In genomic region chr9:34945301-34945700, GRCm38 (mm10) we compare ENCODE assay signal across 32 mouse cellular contexts.
DNase-seq lines count a peak whose midpoint lies in the region; ATAC-seq and TF ChIP-seq lines count a peak whose summit lies in the region.
"Had no signal": no experiment of that assay in that cellular context is flagged by ENCODE, and none has a peak within 500 bp of the region (broad histone marks: within the 10 kb centered on the region; RNA-seq: fewer than 3 reads in every experiment).

No protein-coding gene starts in this region.

- peak; percentile 16 for DNase-seq in adrenal gland, adult 2 months
- DNase-seq in adrenal gland, postnatal 10 days: no peak
- peak; percentile 46 for DNase-seq in hindbrain, postnatal 0 days (ENCODE audit: low spot score)
- DNase-seq in hindbrain, embryonic 14.5 days (ENCODE audit: low spot score): no peak
- DNase-seq in midbrain, embryonic 14.5 days: peak; percentile 28
- no peak for DNase-seq in midbrain, postnatal 0 days (ENCODE audit: low spot score)
- no peak for DNase-seq in layer of hippocampus, adult 8-10 months (ENCODE audit: low spot score in 2 of 2)
- DNase-seq: adrenal gland, postnatal 25 days; cerebellum, adult 18-20 months; cerebellum, postnatal 36 days; gastrocnemius, adult 2 months; gastrocnemius, postnatal 36 days; heart, adult 2 months; heart, postnatal 10 days; kidney, adult 11 months; kidney, postnatal 36 days; layer of hippocampus, postnatal 36 days; retina, postnatal 1 day; right cerebral cortex, postnatal 14 days; thymus, postnatal 14 days had no signal

- H3K9me3 ChIP-seq in hindbrain, postnatal 0 days (ENCODE audit: low read length): no peaks in the 10 kb centered on the region
- H3K9me3 ChIP-seq in hindbrain, embryonic 14.5 days (ENCODE audit: control insufficient read depth, low read length): no peaks in the 10 kb centered on the region
- H3K9me3 ChIP-seq in midbrain, embryonic 14.5 days (ENCODE audit: control insufficient read depth, low read length): no peaks in the 10 kb centered on the region
- H3K9me3 ChIP-seq in midbrain, postnatal 0 days (ENCODE audit: low read length): no peaks in the 10 kb centered on the region
- H3K9me3 ChIP-seq: embryonic facial prominence, embryonic 13.5 days; G1E; heart, embryonic 13.5 days; limb, embryonic 12.5 days; lung, embryonic 15.5 days; midbrain, embryonic 12.5 days; neural tube, embryonic 15.5 days had no signal

- no peak overlapping the region for H3K9ac ChIP-seq in hindbrain, postnatal 0 days (replicated peaks; ENCODE audit: low read length)
- H3K9ac ChIP-seq in hindbrain, embryonic 14.5 days: no peak overlapping the region
- H3K9ac ChIP-seq in midbrain, embryonic 14.5 days (replicated peaks; ENCODE audit: low read length): no peak overlapping the region
- no peak overlapping the region for H3K9ac ChIP-seq in midbrain, postnatal 0 days (replicated peaks; ENCODE audit: low read length, poor library complexity, severe bottlenecking)
- H3K9ac ChIP-seq: embryonic facial prominence, embryonic 13.5 days; heart, embryonic 13.5 days; limb, embryonic 12.5 days; lung, embryonic 15.5 days; midbrain, embryonic 12.5 days; neural tube, embryonic 15.5 days had no signal

- no peak overlapping the region for H3K4me2 ChIP-seq in hindbrain, postnatal 0 days (ENCODE audit: low read depth, low read length)
- H3K4me2 ChIP-seq in hindbrain, embryonic 14.5 days (replicated peaks): no peak overlapping the region
- no peak overlapping the region for H3K4me2 ChIP-seq in midbrain, embryonic 14.5 days (ENCODE audit: low read length)
- H3K4me2 ChIP-seq in midbrain, postnatal 0 days (ENCODE audit: low read depth, low read length, poor library complexity, severe bottlenecking): no peak overlapping the region
- H3K4me2 ChIP-seq: embryonic facial prominence, embryonic 13.5 days; heart, embryonic 13.5 days; limb, embryonic 12.5 days; liver, embryonic 11.5 days; lung, embryonic 15.5 days; midbrain, embryonic 12.5 days; neural tube, embryonic 15.5 days had no signal

- H3K4me3 ChIP-seq in hindbrain, postnatal 0 days (ENCODE audit: low read length): no peak overlapping the region
- no peak overlapping the region for H3K4me3 ChIP-seq in hindbrain, embryonic 14.5 days (replicated peaks; ENCODE audit: low read length)
- no peak overlapping the region for H3K4me3 ChIP-seq in midbrain, embryonic 14.5 days (replicated peaks; ENCODE audit: low read depth, low read length)
- H3K4me3 ChIP-seq in midbrain, postnatal 0 days (ENCODE audit: low read depth, low read length): no peak overlapping the region
- H3K4me3 ChIP-seq: embryonic facial prominence, embryonic 13.5 days; erythroblast, embryonic 14.5 days; gastrocnemius, adult 2 months; heart, adult 2 months; heart, embryonic 13.5 days; layer of hippocampus, adult 2 months; limb, embryonic 12.5 days; lung, embryonic 15.5 days; midbrain, embryonic 12.5 days; neural tube, embryonic 15.5 days had no signal

- H3K4me1 ChIP-seq in hindbrain, postnatal 0 days (ENCODE audit: insufficient read depth, low read length): 0 out of 2 replicates have a peak, but pooled peaks cover 12% of the 10 kb centered on the region
- peaks cover 10% of the 10 kb centered on the region; the same call in 1 of the 2 replicates for H3K4me1 ChIP-seq in hindbrain, embryonic 14.5 days (replicated peaks; ENCODE audit: control insufficient read depth, insufficient read depth, low read length)
- peaks cover 5% of the 10 kb centered on the region; the same call in 1 of the 2 replicates for H3K4me1 ChIP-seq in midbrain, embryonic 14.5 days (ENCODE audit: control insufficient read depth, insufficient read depth, low read length)
- no peaks in the 10 kb centered on the region; the same call in 1 of the 2 replicates for H3K4me1 ChIP-seq in midbrain, postnatal 0 days (ENCODE audit: insufficient read depth, low read length)
- H3K4me1 ChIP-seq: limb, embryonic 12.5 days had no signal

- no peak; the same call in 1 of the 2 replicates for ATAC-seq in hindbrain, postnatal 0 days
- ATAC-seq in hindbrain, embryonic 14.5 days (ENCODE audit: low FRiP score): no peak
- no peak for ATAC-seq in midbrain, embryonic 14.5 days (ENCODE audit: low FRiP score, low TSS enrichment)
- no peak for ATAC-seq in midbrain, postnatal 0 days (ENCODE audit: low FRiP score)
- ATAC-seq: forebrain, embryonic 16.5 days; Patski had no signal

- no peak overlapping the region for H3K27ac ChIP-seq in hindbrain, postnatal 0 days
- no peak overlapping the region for H3K27ac ChIP-seq in hindbrain, embryonic 14.5 days
- 0 out of 2 replicates have a peak overlapping the region, but pooled peaks have one; percentile 26 for H3K27ac ChIP-seq in midbrain, embryonic 14.5 days (replicated peaks; ENCODE audit: low read depth, low read length)
- no peak overlapping the region for H3K27ac ChIP-seq in midbrain, postnatal 0 days (ENCODE audit: low read depth, low read length)
- H3K27ac ChIP-seq: embryonic facial prominence, embryonic 13.5 days; gastrocnemius, adult 2 months; heart, adult 2 months; heart, embryonic 13.5 days; layer of hippocampus, adult 2 months; limb, embryonic 12.5 days; lung, embryonic 15.5 days; midbrain, embryonic 12.5 days; neural tube, embryonic 15.5 days had no signal

- 58% methylated on average over 9 of the region's 9 CpGs for WGBS in hindbrain, postnatal 0 days
- WGBS in hindbrain, embryonic 14.5 days: 73% methylated on average over 9 of the region's 9 CpGs
- 70% methylated on average over 9 of the region's 9 CpGs for WGBS in midbrain, embryonic 14.5 days
- 70% methylated on average over 9 of the region's 9 CpGs for WGBS in midbrain, postnatal 0 days

- no peaks in the 10 kb centered on the region for H3K27me3 ChIP-seq in hindbrain, postnatal 0 days (ENCODE audit: insufficient read depth, low read length)
- H3K27me3 ChIP-seq in hindbrain, embryonic 14.5 days (ENCODE audit: control insufficient read depth, insufficient read depth, low read length): no peaks in the 10 kb centered on the region
- H3K27me3 ChIP-seq in midbrain, embryonic 14.5 days (ENCODE audit: control insufficient read depth, insufficient read depth, low read length): no peaks in the 10 kb centered on the region
- no peaks in the 10 kb centered on the region for H3K27me3 ChIP-seq in midbrain, postnatal 0 days (ENCODE audit: insufficient read depth, low read length)
- H3K27me3 ChIP-seq: embryonic facial prominence, embryonic 13.5 days; limb, embryonic 12.5 days; lung, embryonic 15.5 days; midbrain, embryonic 12.5 days; neural tube, embryonic 15.5 days; Patski had no signal

- TF ChIP-seq CTCF in hindbrain, postnatal 0 days (IDR thresholded peaks at IDR 0.05; ENCODE audit: low read depth): no peak
- TF ChIP-seq CTCF in midbrain, postnatal 0 days (IDR thresholded peaks at IDR 0.05): no peak

- no peaks in the 10 kb centered on the region for H3K36me3 ChIP-seq in hindbrain, postnatal 0 days (ENCODE audit: insufficient read depth, low read length)
- no peaks in the 10 kb centered on the region; the same call in 1 of the 2 replicates for H3K36me3 ChIP-seq in hindbrain, embryonic 14.5 days (replicated peaks; ENCODE audit: control insufficient read depth, insufficient read depth)
- H3K36me3 ChIP-seq in midbrain, embryonic 14.5 days (ENCODE audit: control insufficient read depth, insufficient read depth, low read length): no peaks in the 10 kb centered on the region
- H3K36me3 ChIP-seq in midbrain, postnatal 0 days (ENCODE audit: insufficient read depth, low read length): no peaks in the 10 kb centered on the region
- H3K36me3 ChIP-seq: embryonic facial prominence, embryonic 13.5 days; G1E; heart, embryonic 13.5 days; limb, embryonic 12.5 days; lung, embryonic 15.5 days; midbrain, embryonic 12.5 days; neural tube, embryonic 15.5 days had no signal

Comparison
In these comparisons a context has a peak if more than half of its experiments do, and no peak if none do; other contexts are left out.
1. DNase-seq: peak in adrenal gland, adult 2 months (single experiment), hindbrain, postnatal 0 days (single experiment) and midbrain, embryonic 14.5 days (single experiment); none in adrenal gland, postnatal 10 days (single experiment), hindbrain, embryonic 14.5 days (single experiment), midbrain, postnatal 0 days (single experiment) and layer of hippocampus, adult 8-10 months (0 of 2).